Mouse (Mus musculus) adrenal gland, postnatal 25 days (tissue): ENCODE measurements around the gene Cyp4b1. TPM values are rescaled to one million over a fixed set of nuclear protein-coding genes. Genes with fewer than 3 reads are reported as not detected.
"Not testable (repeated sequence)": the region's sequence is repeated elsewhere in the genome, so short reads cannot be mapped to it uniquely, and the experiment has no call there.

Experiments used
- DNase-seq: peaks from one replicate; pipeline ENCODE4 v3.0.0; 2021; ENCODE audit warnings: mixed read lengths
- long read RNA-seq: library from polyadenylated mRNA; stranded (forward); transcript quantifications from one replicate; pipeline ENCODE4 v2.0.0, GENCODE M21; 2021
- total RNA-seq: library from RNA; stranded (reverse); gene quantifications from 2 replicates; pipeline ENCODE4 v1.2.3, GENCODE M21; 2021

The Cyp4b1 gene
- 22.6 and 30.8 TPM in 2 replicates for total RNA-seq
- long read RNA-seq, transcript Cyp4b1-201 (12 exons, 1,892 nt): major isoform, 36 of 48 reads
- long read RNA-seq, partial matches to known transcripts: 3 of 48 reads
- long read RNA-seq, other reads (novel, unspliced or antisense): 9 of 48 reads

DNA sequence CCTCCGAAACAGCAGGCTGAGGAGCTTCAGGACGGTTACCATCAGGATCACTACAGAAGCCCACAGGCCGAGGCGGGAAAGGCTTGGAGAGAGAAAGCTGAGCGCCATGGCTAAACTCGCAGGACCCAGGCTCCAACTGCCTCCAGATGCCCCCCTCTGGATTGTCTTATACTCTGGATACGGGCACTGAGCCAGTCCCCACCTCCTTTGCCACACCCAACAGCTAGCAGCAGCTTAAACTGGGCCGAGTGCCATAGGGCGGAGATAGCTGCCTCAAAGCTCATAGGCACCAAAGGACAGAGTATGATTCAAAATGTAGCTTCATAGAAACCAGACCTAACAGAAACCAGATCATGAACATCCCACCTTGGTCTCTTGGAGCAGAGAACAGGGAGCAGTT is at the start of gene Cyp4b1:
TSS of gene Cyp4b1 (minus strand) at position 144 of the 400 bp plus-strand sequence.
- DNase-seq: peak; percentile 62

DNA sequence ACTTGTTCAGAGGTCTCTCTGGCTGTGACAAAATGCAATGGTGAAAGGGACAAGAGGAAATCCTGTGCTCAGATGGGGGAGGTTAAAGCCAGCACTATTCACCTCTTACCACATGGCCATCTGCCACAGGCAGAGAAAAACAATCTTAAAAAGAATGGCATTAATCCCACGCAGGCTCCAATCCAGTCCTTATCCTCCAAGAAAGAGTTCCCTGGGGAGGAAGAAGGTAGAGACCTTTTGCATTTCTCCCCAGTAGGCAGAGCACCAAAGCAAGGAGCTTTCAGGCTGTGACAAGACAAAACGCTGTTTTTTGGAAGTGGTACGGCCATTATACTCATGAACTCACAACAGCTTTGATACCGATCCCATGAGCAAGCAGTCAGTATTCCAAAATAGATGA is 38.8 kb upstream of the Cyp4b1 start:
- DNase-seq: no peak

- no peak for DNase-seq
Measured at GRCm38 (mm10) chr4:115659190-115659589, 11.7 kb upstream of the Cyp4b1 start.

- DNase-seq: no peak
Measured at GRCm38 (mm10) chr4:115657867-115658249, 10.3 kb upstream of the Cyp4b1 start.

GRCm38 (mm10) chr4:115657104-115657866 is 9.8 kb upstream of the Cyp4b1 start:
- DNase-seq: peak; percentile 42

- DNase-seq: not testable (repeated sequence)
Measured at GRCm38 (mm10) chr4:115656535-115656922, 9.0 kb upstream of the Cyp4b1 start.

GRCm38 (mm10) chr4:115655841-115656534 is 8.5 kb upstream of the Cyp4b1 start:
- not testable (repeated sequence) for DNase-seq

- DNase-seq: no peak
Measured at GRCm38 (mm10) chr4:115650866-115651265, 3.3 kb upstream of the Cyp4b1 start.

GRCm38 (mm10) chr4:115649344-115649743 is 1.8 kb upstream of the Cyp4b1 start:
- no peak for DNase-seq

DNA sequence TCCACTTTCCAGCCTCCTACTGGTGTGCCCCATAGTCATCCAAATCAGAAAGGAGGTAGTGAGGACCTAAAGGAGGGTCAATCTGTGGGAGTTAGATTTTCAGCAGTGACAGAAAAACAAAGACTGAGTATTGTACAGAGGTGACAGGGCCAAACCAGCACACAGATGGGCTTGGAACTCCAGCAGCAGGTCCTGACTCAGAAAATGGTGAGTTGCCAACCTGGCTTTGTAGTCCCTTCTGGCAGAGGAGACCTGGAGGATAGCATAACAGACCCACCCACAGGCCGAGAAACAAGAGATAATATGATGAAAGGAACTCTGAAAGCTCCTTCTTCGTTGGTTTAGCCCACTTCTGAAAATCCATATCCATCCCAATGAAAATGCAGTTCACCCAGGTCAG is 1.2 kb upstream of the Cyp4b1 start:
- no peak for DNase-seq

DNA sequence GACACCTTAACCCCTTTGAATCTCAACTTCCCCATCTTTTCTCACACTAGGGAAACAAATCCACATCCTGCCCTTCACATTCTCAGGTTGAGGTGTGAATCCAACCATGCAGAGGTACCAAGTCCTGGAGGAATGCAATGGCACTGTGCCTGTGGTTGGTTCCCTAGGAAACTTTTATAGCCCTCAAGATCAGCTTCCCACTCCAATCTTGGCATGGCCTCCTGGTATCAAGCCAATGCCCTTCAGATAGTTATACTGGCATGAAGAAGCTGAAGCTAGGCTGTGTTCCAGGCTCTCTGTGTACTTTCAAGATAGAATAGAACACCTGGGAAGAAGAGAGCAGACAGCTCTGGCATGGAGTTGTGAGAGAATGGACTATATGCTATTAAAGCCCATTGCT is 2.2 kb downstream of the Cyp4b1 start:
- DNase-seq: no peak

GRCm38 (mm10) chr4:115642967-115643754 is 4.4 kb downstream of the Cyp4b1 start:
- no peak for DNase-seq

GRCm38 (mm10) chr4:115625560-115625959 is 22.0 kb downstream of the Cyp4b1 start:
- not testable (repeated sequence) for DNase-seq

GRCm38 (mm10) chr4:115614005-115614404 is 33.5 kb downstream of the Cyp4b1 start:
- DNase-seq: no peak

DNA sequence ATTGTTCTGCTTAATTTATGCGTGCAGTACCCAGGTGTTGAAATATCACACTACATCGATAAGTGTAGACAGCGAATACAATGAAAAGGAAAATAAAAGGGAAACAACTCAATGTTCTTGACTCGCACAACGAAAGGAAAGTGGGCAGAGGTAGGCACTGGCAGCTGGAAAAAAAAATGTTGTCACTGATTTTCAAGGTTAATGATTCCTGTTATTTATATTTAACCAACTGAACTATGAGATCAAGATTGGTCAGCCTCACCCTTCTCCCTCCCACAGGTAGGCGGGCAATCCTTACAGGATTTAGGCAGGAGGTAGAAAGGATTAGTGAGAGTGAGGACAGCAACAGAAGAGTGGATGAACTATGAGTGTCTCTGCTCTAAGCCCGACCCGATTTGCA is 46.9 kb downstream of the Cyp4b1 start, which contains the start of gene Cyp4a32:
TSS of gene Cyp4a32 (plus strand) at position 359 of the 400 bp plus-strand sequence.
- not testable (repeated sequence) for DNase-seq

GRCm38 (mm10) chr4:115596824-115597336 is 50.6 kb downstream of the Cyp4b1 start:
- no peak for DNase-seq

DNA sequence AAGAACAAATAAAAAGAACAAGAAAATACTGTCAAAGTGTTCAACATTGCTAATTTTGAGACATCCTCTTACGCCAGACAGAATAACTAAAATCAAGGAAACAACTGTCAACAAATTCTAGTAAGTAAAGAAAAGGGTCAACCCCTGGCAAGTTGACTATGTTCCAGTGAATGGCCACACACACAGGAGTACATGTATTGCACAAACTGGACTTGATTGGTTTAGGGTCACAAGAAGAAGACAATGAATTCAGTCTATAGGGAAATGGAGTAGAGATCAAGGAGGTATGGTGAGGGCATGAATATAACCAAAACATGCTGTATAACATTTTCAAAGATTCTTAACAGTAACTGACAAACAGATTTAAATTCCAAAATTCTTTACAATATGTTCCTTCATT is 51.2 kb downstream of the Cyp4b1 start:
- no peak for DNase-seq

- no peak for DNase-seq
Measured at GRCm38 (mm10) chr4:115583036-115583435, 64.5 kb downstream of the Cyp4b1 start.

GRCm38 (mm10) chr4:115575776-115576175 is 71.7 kb downstream of the Cyp4b1 start:
- no peak for DNase-seq

DNA sequence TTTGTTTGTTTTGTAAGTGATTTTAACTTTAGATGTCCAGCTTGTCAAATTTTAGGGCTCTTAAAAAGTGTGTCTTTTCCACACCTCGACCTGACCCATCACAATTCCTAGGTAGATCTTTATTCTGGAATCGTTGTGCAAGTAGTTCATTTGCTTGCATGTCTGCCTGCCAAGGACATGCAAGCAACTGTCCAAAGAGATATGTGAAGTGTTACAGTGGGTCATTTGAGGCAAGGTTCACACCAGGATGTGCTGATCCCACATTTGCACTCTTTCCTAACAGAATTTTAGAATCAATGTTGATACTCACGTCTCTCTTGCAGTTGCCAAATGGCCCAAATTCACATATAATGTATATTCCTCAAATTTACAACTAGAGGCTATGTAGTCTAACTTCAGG is 72.3 kb downstream of the Cyp4b1 start:
- no peak for DNase-seq
